Mouse (Mus musculus): Measurements from ENCODE around the gene Terf2. TPM values are rescaled to one million over a fixed set of nuclear protein-coding genes. Genes with fewer than 3 reads are reported as not detected.
"Not testable (repeated sequence)": the region's sequence is repeated elsewhere in the genome, so short reads cannot be mapped to it uniquely, and the experiment has no call there.

The Terf2 gene
- polyA plus RNA-seq, 1 experiment from 2014 or later, result 10.2 TPM

DNA sequence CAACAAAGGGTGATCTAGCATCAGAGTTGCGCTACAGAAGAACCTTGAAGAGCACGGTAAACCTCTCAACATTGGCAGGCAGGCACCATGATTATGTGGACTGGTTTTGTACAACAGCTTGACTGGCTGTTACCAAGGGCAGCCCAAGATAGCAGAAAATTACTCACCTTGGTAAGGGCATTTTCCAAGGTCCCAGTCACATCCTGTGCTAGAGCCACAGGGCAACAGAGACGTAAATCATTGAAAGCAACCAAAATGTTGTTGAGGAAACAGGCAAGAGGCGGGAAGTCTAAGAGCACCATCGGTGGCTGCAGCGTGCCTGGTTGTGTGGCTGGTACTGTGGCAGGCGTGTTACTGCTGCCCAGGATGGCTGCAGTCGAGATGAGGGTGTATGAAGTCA is 44.3 kb downstream of the Terf2 start:
- Histone ChIP-seq H3K27ac (ENCODE audit: low read length) (no peak overlapping the region), H3K9me3 (replicated peaks; ENCODE audit: control insufficient read depth, low read length) (no peaks in the 10 kb centered on the region)

DNA sequence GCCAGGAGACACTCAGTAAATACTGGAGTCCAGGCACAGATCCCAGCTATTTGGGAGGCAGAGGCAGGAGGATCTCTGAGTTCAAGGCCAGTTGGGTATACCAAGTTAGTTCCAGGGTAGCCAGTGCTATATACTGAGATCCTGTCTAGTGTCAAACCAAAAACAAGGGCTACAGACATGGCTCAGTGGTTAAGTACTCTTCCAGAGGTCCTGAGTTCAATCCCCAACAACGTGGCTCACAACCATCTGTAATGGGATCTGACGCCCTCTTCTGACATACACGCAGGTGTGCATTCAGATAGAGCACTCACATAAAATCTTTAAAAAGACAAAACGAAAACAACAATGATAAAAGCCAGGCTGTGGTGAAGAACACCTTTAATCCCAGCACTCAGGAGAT is 46.9 kb downstream of the Terf2 start:
- Histone ChIP-seq H3K36me3 (ENCODE audit: control insufficient read depth, insufficient read depth) (peaks cover 61% of the 10 kb centered on the region), H3K4me3 (ENCODE audit: low read length) (peak overlapping the region; percentile 80; the same call in 1 of the 2 replicates), H3K4me1 (ENCODE audit: control insufficient read depth, insufficient read depth, low read length) (peaks cover 19% of the 10 kb centered on the region), H3K27me3 (ENCODE audit: control insufficient read depth, insufficient read depth, low read length) (no peaks in the 10 kb centered on the region), H3K9me3 (replicated peaks; ENCODE audit: control insufficient read depth, low read length) (no peaks in the 10 kb centered on the region), H3K27ac (ENCODE audit: low read length) (no peak overlapping the region), H3K9ac (ENCODE audit: low read length) (no peak overlapping the region; the same call in 1 of the 2 replicates), H3K4me2 (ENCODE audit: low read depth, low read length) (peak overlapping the region; percentile 93; the same call in 1 of the 2 replicates)
- WGBS, result 86% methylated on average over 4 of the region's 4 CpGs
- ATAC-seq (replicated peaks; ENCODE audit: extremely low read depth, insufficient read depth, low FRiP score), result no peak

More for the DNA sequence above, 44.3 kb downstream of the Terf2 start:
- H3K4me2 ChIP-seq (ENCODE audit: low read depth, low read length), result no peak overlapping the region
- WGBS, result 97% methylated on average over 8 of the region's 8 CpGs
- peaks cover 38% of the 10 kb centered on the region for H3K36me3 ChIP-seq (ENCODE audit: control insufficient read depth, insufficient read depth)
- H3K4me1 ChIP-seq (ENCODE audit: control insufficient read depth, insufficient read depth, low read length), result peaks cover 23% of the 10 kb centered on the region
- no peaks in the 10 kb centered on the region for H3K27me3 ChIP-seq (ENCODE audit: control insufficient read depth, insufficient read depth, low read length)
- H3K9ac ChIP-seq (ENCODE audit: low read length), result no peak overlapping the region
- no peak for ATAC-seq (replicated peaks; ENCODE audit: extremely low read depth, insufficient read depth, low FRiP score)
- H3K4me3 ChIP-seq (ENCODE audit: low read length), result no peak overlapping the region

DNA sequence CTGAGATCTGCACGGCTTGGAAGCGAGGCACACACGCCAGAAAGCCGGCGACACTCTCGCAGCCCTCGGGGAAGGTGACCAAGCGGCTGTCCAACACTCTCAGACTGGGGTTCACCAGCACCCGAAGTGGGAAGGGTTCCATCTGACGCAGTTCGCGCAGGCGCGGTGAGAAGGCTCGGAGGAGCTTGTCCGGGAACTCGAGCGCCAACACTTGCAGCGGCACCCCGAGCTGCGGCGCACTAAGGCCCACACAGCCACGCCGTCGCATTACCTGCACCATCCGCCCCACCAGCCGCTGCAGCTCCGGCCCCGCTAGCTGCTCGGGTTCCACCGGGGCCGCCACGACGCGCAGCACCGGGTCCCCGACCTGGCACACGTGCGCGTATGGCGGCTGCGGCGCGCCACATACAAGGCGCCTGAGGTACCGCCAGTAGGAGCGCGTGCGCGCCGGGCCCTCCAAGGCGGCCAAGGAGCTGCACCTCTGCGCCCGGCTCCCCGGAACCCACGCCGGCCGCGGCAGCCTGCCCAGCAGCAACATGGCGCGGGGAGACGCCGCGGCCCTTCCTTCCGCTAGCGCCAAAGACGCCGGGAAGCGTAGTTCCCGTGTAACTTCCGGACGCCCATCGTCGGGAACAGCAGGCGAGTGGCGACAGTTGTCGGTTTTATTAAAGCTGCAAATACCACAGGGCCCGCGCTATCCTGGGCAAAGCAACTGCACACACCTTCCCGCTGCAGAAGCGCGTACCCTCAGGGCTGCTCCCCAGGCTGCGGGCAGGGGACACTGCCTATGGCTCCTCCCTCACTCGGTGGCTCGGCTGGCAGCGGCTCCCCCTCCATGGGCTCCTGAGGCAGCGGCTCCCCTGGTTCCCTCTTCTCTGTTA is 48.0 kb downstream of the Terf2 start, which contains the start of gene Pdf:
TSS of gene Pdf (minus strand) at position 554 of the 881 bp plus-strand sequence.
- peak within 1 kb of the TSS; percentile 80 for H3K4me3 ChIP-seq (ENCODE audit: low read length)
- ATAC-seq (replicated peaks; ENCODE audit: extremely low read depth, insufficient read depth, low FRiP score), result peak; percentile 86
- H3K9ac ChIP-seq (ENCODE audit: low read length), result peak within 1 kb of the TSS; percentile 87
- peaks cover 70% of the 10 kb centered on the region for H3K36me3 ChIP-seq (ENCODE audit: control insufficient read depth, insufficient read depth)
- H3K27me3 ChIP-seq (ENCODE audit: control insufficient read depth, insufficient read depth, low read length), result no peaks in the 10 kb centered on the region
- peak within 1 kb of the TSS; percentile 93 for H3K4me2 ChIP-seq (ENCODE audit: low read depth, low read length)
- H3K27ac ChIP-seq (ENCODE audit: low read length), result peak within 1 kb of the TSS; percentile 92
- peaks cover 19% of the 10 kb centered on the region for H3K4me1 ChIP-seq (ENCODE audit: control insufficient read depth, insufficient read depth, low read length)
- WGBS, result under 1% methylated on average over 87 of the region's 87 CpGs
- no peaks in the 10 kb centered on the region for H3K9me3 ChIP-seq (replicated peaks; ENCODE audit: control insufficient read depth, low read length)

DNA sequence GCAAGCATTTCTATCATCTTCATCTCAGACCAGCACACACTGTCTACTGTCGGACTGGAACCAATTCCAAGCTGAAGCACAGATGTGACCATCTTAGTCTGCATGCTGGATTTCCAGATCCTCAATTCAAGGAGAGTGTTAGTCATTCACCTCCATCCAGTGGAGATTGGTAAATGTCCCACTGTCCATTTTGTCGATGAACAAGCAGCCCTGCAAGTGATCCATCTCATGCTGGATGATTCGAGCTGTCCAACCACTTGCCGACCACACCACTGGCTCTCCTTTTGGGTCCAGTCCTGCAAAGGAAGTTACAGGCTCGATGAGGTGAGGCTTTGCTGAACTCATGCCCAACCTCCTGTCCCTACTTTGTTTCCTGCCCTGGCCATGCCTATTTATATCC is 49.4 kb downstream of the Terf2 start:
- H3K4me1 ChIP-seq (ENCODE audit: control insufficient read depth, insufficient read depth, low read length), result peaks cover 19% of the 10 kb centered on the region
- H3K9me3 ChIP-seq (replicated peaks; ENCODE audit: control insufficient read depth, low read length), result no peaks in the 10 kb centered on the region
- 55% methylated on average over 5 of the region's 5 CpGs for WGBS
- peaks cover 67% of the 10 kb centered on the region for H3K36me3 ChIP-seq (ENCODE audit: control insufficient read depth, insufficient read depth)
- H3K4me3 ChIP-seq (ENCODE audit: low read length), result peak overlapping the region; percentile 80
- no peaks in the 10 kb centered on the region for H3K27me3 ChIP-seq (ENCODE audit: control insufficient read depth, insufficient read depth, low read length)
- 0 out of 2 replicates have a peak overlapping the region, but pooled peaks have one; percentile 92 for H3K27ac ChIP-seq (ENCODE audit: low read length)
- peak overlapping the region; percentile 93 for H3K4me2 ChIP-seq (ENCODE audit: low read depth, low read length)
- ATAC-seq (replicated peaks; ENCODE audit: extremely low read depth, insufficient read depth, low FRiP score), result no peak
- H3K9ac ChIP-seq (ENCODE audit: low read length), result peak overlapping the region; percentile 25; the same call in 1 of the 2 replicates

DNA sequence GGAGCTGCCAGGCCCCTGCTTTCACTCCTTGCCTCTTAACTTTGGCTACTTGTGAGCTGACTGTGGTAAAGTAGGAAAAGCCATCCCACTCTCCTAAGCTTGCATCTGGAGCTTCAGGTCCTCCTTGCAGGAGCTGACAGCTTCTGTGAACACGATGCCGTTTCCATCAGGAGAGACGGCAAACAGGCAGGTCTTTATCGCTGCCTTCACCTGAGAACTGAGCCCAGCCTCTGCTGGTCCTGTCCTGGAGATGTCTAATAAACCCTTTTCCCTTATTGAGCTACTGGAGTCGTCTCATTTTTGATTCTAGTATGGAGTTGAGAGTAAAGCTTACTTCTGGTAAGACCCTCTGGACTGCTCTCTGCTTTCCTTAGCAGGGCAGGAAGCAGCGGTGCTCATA is 50.9 kb downstream of the Terf2 start:
- ATAC-seq (replicated peaks; ENCODE audit: extremely low read depth, insufficient read depth, low FRiP score), result no peak
- Histone ChIP-seq H3K27me3 (ENCODE audit: control insufficient read depth, insufficient read depth, low read length) (no peaks in the 10 kb centered on the region), H3K4me3 (ENCODE audit: low read length) (no peak overlapping the region), H3K36me3 (ENCODE audit: control insufficient read depth, insufficient read depth) (peaks cover 69% of the 10 kb centered on the region), H3K9me3 (replicated peaks; ENCODE audit: control insufficient read depth, low read length) (no peaks in the 10 kb centered on the region), H3K4me1 (ENCODE audit: control insufficient read depth, insufficient read depth, low read length) (peaks cover 19% of the 10 kb centered on the region), H3K27ac (ENCODE audit: low read length) (no peak overlapping the region), H3K9ac (ENCODE audit: low read length) (no peak overlapping the region), H3K4me2 (ENCODE audit: low read depth, low read length) (no peak overlapping the region)
- 88% methylated on average over 6 of the region's 6 CpGs for WGBS

DNA sequence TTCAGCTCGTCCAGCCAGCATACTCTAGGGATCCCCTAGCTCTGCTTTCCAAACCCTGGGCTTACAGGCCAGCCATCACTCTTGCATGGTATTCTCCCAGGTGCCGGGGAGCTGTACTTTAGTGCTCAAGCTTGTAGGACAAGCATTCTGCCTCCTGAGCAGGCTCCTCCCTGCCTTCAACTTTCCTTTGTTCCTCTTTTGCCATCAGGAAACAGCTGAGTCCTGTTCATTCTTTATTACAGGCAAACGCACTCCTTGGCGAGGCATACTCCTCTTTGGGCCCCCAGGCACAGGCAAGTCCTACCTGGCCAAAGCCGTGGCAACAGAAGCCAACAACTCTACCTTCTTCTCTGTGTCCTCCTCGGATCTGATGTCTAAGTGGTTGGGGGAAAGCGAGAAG is 55.7 kb downstream of the Terf2 start:
- H3K4me3 ChIP-seq (ENCODE audit: low read length), result no peak overlapping the region
- WGBS, result 70% methylated on average over 7 of the region's 7 CpGs
- no peak overlapping the region for H3K9ac ChIP-seq (ENCODE audit: low read length)
- no peaks in the 10 kb centered on the region for H3K9me3 ChIP-seq (replicated peaks; ENCODE audit: control insufficient read depth, low read length)
- no peak for ATAC-seq (replicated peaks; ENCODE audit: extremely low read depth, insufficient read depth, low FRiP score)
- no peak overlapping the region for H3K27ac ChIP-seq (ENCODE audit: low read length)
- H3K4me1 ChIP-seq (ENCODE audit: control insufficient read depth, insufficient read depth, low read length), result no peaks in the 10 kb centered on the region
- H3K36me3 ChIP-seq (ENCODE audit: control insufficient read depth, insufficient read depth), result peaks cover 60% of the 10 kb centered on the region
- H3K27me3 ChIP-seq (ENCODE audit: control insufficient read depth, insufficient read depth, low read length), result no peaks in the 10 kb centered on the region
- H3K4me2 ChIP-seq (ENCODE audit: low read depth, low read length), result no peak overlapping the region

DNA sequence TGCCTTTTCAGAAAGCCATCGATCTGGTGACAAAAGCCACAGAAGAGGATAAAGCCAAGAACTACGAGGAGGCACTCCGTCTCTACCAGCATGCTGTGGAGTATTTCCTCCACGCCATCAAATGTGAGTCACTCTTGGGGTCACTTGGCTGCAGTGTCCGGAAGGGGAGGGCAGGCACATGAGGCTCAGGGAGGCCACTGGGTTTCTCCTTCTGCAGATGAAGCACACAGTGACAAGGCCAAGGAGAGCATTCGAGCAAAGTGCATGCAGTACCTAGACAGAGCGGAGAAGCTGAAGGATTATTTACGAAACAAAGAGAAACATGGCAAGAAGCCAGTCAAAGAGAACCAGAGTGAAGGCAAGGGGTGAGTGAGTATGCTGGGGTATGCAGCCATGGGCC is 59.7 kb downstream of the Terf2 start:
- Histone ChIP-seq H3K4me3 (ENCODE audit: low read length) (no peak overlapping the region), H3K36me3 (ENCODE audit: control insufficient read depth, insufficient read depth) (peaks cover 25% of the 10 kb centered on the region), H3K4me1 (ENCODE audit: control insufficient read depth, insufficient read depth, low read length) (peaks cover 15% of the 10 kb centered on the region), H3K9ac (ENCODE audit: low read length) (no peak overlapping the region), H3K27ac (ENCODE audit: low read length) (no peak overlapping the region), H3K9me3 (replicated peaks; ENCODE audit: control insufficient read depth, low read length) (no peaks in the 10 kb centered on the region), H3K27me3 (ENCODE audit: control insufficient read depth, insufficient read depth, low read length) (no peaks in the 10 kb centered on the region), H3K4me2 (ENCODE audit: low read depth, low read length) (no peak overlapping the region)
- ATAC-seq (replicated peaks; ENCODE audit: extremely low read depth, insufficient read depth, low FRiP score), result no peak
- WGBS, result 71% methylated on average over 8 of the region's 8 CpGs

GRCm38 (mm10) chr8:107035641-107036040 is 60.7 kb downstream of the Terf2 start:
- Histone ChIP-seq H3K4me2 (ENCODE audit: low read depth, low read length) (no peak overlapping the region), H3K27ac (ENCODE audit: low read length) (no peak overlapping the region), H3K9ac (ENCODE audit: low read length) (no peak overlapping the region), H3K4me1 (ENCODE audit: control insufficient read depth, insufficient read depth, low read length) (peaks cover 15% of the 10 kb centered on the region), H3K27me3 (ENCODE audit: control insufficient read depth, insufficient read depth, low read length) (no peaks in the 10 kb centered on the region), H3K9me3 (replicated peaks; ENCODE audit: control insufficient read depth, low read length) (no peaks in the 10 kb centered on the region), H3K36me3 (ENCODE audit: control insufficient read depth, insufficient read depth) (peaks cover 16% of the 10 kb centered on the region), H3K4me3 (ENCODE audit: low read length) (no peak overlapping the region)
- WGBS, result 88% methylated on average over 3 of the region's 3 CpGs
- ATAC-seq (replicated peaks; ENCODE audit: extremely low read depth, insufficient read depth, low FRiP score), result no peak

GRCm38 (mm10) chr8:107033609-107034008 is 62.7 kb downstream of the Terf2 start:
- H3K27me3 ChIP-seq (ENCODE audit: control insufficient read depth, insufficient read depth, low read length); H3K36me3 ChIP-seq (ENCODE audit: control insufficient read depth, insufficient read depth); ATAC-seq (replicated peaks; ENCODE audit: extremely low read depth, insufficient read depth, low FRiP score); H3K4me2 ChIP-seq (ENCODE audit: low read depth, low read length); H3K4me3 ChIP-seq (ENCODE audit: low read length); H3K9me3 ChIP-seq (replicated peaks; ENCODE audit: control insufficient read depth, low read length); H3K9ac ChIP-seq (ENCODE audit: low read length); H3K27ac ChIP-seq (ENCODE audit: low read length): not testable (repeated sequence)
- H3K4me1 ChIP-seq (ENCODE audit: control insufficient read depth, insufficient read depth, low read length), result peaks cover 15% of the 10 kb centered on the region
- 93% methylated on average over 2 of the region's 2 CpGs for WGBS

Data from heart, embryonic 16.5 days (tissue).